Mouse (Mus musculus) gastrocnemius, adult 8-10 months (tissue): Measurements from ENCODE around the gene Mdm2. TPM values are rescaled to one million over a fixed set of nuclear protein-coding genes. Genes with fewer than 3 reads are reported as not detected.
A peak's percentile ranks its signal among the peaks of the same experiment; 100 is the strongest.
"Not testable (repeated sequence)": the region's sequence is repeated elsewhere in the genome, so short reads cannot be mapped to it uniquely, and the experiment has no call there.

ENCODE experiments used
- DNase-seq, 2 experiments: peaks; one replicate each; pipeline ENCODE4 v3.0.0; 2022; ENCODE audit warnings: low spot score in 2 of 2
- total RNA-seq, 4 experiments: library from RNA; stranded (reverse); gene quantifications; 2 replicates each; pipeline ENCODE4 v1.2.4; 2022

The Mdm2 gene
- total RNA-seq, 4 experiments from 2014 or later = 44.3 to 55.1 (median 51.2) TPM

DNA sequence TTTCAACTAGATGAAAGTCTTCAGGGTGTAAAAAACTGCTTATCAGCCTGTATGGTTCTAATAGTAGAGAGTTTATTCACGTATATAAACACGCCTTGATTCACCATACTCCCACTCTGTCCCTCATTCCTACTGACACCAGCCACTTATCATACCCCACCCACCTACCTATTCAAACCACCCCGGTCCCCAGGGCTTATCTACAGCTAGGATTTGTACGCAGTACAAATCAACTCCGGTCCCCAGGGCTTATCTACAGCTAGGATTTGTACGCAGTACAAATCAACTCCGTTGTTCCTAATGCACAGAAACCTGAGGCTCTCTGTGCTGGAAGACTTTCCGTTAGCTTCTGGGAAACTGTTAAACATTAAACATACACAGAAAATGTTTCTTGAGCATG is 23.1 kb upstream of the Mdm2 start:
- DNase-seq = not testable (repeated sequence)

DNA sequence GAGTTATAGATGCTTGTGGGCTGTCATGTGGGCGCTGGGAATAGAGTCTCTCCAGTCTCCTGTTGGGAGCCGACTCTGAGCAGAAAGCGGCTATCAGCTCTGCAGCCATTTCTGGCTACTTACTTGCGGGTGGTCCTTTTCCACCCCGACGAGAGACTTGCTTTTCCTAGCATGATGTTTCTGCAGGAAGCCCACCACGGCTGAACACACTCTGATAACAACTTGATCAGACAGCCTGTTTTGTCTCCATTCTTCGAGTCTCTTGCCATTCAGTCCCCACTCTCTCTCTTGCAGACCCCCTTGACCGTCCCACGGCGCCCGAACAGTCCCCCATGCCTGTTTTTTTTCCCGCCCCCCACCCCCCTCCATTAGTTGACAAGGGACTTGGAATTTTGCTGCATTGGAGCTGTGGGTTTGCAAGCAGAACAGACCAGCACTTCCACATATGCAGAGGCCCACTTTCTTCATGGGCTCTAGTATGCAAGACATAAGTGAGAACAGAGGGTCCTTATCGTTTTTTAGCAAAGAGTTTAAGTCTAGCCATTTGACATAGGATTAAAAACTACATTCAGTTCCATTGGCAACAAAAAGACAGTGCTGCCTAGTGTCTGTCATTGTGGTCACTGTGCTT is 22.5 kb upstream of the Mdm2 start:
- DNase-seq = no peak

DNA sequence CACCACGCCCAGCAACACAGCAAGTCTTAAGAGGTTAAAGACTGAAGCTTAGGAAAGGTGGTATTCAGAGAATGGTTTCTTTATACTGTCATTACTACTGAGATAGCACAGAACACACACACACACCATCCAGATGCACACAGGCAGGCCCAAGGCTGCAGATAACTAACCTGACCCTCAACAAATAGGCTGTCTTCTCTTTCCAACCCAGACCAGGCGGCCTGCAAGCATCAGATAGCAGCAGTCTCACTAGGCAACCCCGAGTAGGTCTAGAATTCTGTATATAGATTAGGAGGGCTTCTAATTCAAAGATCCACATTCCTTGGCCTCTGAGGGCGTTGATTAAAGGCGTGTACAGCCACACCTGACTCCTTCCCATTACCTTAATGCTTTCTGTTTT is 21.6 kb upstream of the Mdm2 start:
- no peak for DNase-seq

GRCm38 (mm10) chr10:117731244-117732101 is 20.9 kb upstream of the Mdm2 start:
- no peak for DNase-seq

DNA sequence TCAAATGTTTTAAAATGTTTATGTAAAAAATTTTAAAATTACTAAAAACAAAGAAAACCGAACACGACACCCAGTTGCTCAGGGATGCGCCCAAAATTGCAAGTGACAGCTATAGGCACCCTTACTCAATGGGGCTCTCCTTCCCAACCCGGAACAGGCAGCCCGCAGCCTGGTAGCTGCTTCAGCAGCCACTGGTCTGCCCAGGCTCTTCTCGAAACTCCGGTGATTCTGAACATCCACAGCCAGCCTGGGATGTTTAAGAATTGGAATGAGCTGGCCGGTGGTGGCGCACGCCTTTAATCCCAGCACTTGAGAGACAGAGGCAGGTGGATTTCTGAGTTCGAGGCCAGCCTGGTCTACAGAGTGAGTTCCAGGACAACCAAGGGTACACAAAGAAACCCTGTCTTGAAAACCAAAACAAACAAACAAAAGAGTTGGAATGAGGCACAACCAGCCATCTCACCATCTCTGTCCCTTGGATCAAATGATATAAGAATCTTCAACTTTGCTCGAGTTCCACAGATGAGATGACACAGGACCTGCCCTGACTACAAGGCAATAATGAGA is 20.2 kb upstream of the Mdm2 start:
- DNase-seq = no peak

DNA sequence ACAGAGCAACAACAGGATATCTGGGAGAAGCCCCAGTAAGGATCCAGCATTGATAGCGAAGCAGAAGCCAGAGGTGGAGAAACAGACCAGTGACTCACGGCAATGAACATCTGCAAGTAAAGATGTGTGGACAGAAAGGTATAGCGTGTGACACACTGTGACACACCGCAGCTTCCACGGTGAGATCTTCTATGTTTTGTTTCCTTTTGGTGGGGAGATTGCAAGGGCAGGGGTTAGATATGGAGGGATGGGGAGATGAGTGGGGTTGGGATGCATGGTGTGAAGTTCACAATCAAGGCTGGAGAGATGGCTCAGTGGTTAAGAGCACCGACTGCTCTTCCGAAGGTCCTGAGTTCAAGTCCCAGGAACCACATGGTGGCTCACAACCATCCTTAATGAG is 19.6 kb upstream of the Mdm2 start:
- DNase-seq = no peak

DNA sequence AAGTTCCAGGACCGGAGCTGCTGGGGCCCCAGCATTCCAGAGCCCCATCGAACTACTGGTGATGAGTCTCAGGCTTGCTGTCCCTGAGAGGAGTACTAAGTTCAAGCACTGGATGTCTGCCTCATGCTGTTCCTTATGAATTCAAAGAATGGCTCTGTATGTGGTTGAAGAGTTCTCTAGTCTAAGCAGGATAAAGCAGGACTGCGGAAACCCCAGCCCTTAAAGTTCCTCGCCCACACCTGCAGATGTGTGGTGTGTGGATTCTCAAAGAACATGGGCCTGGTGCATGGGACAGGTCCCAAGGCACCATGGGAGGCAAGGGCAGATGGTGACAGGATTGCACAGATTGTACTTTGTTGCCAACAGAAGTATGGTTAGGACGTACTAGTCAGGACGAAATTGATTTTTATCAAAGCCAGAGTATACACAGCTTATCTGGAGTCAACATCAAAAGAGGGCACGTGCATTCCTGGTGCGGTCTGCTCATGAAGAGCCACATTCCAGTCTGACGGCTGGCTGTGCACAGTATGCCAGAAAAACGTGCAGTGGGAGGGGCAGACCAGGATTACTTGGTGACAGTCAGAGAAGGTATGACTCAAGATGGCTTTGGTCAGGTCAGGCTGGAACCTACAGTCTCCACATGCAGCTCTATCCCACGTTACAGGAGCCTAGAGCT is 18.7 kb upstream of the Mdm2 start:
- DNase-seq = no peak

DNA sequence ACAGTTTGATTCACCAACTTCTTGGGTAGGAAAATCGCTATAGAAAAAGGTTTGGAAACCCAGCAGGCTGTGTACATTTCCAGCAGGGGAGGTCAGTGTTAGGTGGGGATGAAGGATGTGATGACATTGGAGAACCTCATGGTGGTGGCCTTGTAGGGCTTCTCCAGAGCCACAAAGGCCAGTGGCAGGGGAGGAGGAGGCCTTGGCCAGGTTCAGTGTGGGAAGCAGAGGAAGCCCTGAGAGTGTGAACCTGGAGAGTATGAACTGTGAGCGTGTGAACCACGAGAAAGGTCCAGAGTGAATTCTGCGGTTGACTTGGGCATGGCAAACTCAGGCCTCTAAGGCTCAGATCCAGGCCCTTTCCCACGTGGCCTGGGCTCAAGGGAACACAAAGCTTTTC is 18.0 kb upstream of the Mdm2 start:
- DNase-seq = no peak

DNA sequence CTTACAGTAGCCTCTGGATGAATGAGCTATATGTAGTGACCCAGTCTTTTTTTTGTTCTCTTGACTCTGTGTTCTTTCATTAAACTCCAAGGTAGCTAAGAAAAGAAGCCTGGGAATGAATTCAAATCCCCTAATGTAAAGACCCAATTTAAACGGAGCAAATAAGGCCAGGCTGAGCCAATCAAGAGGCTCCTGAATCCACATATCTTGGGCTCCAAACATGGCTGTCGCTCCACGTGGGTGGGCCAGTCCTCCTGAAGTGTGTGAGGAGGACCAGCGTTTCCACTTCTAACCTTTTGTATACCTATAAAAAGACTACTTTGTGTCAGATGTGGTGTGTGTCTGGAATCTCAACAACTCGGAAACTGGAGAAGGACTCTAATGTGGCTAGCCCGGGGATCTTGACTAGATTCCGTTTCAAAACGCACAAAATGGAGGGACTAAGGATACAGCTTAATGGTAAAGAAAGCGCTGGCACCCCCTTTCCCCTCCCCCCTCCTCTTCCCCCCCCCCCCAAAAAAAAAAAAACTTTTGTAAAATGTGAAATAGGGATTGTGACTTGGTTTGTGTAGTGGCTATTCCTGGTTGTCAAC is 17.1 kb upstream of the Mdm2 start:
- DNase-seq = no peak

DNA sequence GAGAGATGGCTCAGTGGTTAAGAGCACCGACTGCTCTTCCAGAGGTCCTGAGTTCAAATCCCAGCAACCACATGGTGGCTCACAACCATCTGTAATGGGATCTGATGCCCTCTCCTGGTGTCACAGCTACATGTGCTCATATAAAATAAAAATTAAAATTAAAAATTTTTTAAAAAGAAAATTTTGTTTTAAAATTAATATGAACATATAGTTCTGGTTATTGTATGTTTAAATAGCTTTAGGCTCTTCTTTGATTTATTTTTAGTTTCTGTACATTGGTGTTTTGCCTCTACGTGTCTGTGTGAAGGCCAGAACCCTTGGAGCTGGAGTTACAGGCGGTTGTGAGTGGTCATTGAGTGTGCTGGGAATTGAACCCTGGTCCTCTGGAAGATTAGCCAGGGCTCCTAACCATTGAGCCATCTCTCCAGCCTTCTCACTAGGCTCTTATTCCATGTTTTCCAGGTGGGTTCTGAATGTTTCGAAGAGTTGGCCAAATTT is 16.4 kb upstream of the Mdm2 start:
- no peak for DNase-seq

DNA sequence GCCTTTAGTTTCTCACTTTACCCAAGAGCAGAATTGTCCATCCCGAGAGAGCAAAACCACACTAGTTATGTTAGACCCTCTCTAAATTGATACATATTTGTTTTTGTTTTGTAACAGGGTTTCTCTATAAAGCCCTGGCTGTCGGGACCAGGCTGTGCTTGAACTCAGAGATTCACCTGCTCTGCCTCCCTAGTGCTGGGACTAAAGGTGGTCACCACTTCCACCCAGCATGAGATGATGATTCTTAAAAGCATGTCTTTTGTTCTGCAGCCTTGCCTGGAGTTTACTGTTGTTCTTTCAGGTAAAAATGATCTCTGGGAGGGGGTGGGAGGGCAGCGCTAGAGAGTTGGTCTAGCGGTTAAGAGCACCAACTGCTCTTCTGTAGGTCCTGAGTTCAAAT is 15.8 kb upstream of the Mdm2 start:
- no peak for DNase-seq

GRCm38 (mm10) chr10:117725671-117726070 is 15.1 kb upstream of the Mdm2 start:
- no peak for DNase-seq

DNA sequence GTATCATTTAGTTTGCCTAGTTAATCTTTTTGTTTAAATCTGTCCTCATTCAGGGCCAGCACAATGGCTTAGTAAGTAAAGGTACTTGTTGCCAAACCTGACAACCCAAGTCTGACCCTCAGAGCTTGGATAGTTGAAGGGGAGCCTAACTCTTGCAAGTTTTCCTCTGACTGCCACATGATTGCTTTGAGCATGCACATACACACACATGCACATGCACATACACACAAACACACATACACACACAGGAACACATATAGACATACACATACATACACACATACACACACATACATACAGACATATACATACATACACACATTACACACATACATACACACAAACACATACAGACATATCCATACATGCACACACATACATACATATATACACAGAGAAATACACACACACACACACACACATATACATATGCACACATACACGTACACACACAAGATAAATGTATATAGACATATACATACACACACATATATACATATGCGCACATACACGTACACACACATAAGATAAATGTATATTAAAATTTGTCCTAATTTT is 14.3 kb upstream of the Mdm2 start:
- DNase-seq = no peak

GRCm38 (mm10) chr10:117724136-117724718 is 13.7 kb upstream of the Mdm2 start:
- no peak for DNase-seq

- DNase-seq = no peak
Observed at GRCm38 (mm10) chr10:117718161-117719119, 7.9 kb upstream of the Mdm2 start.

GRCm38 (mm10) chr10:117717583-117717982 is 7.0 kb upstream of the Mdm2 start:
- peak in 1 of 2 experiments; percentile 28 for DNase-seq

DNA sequence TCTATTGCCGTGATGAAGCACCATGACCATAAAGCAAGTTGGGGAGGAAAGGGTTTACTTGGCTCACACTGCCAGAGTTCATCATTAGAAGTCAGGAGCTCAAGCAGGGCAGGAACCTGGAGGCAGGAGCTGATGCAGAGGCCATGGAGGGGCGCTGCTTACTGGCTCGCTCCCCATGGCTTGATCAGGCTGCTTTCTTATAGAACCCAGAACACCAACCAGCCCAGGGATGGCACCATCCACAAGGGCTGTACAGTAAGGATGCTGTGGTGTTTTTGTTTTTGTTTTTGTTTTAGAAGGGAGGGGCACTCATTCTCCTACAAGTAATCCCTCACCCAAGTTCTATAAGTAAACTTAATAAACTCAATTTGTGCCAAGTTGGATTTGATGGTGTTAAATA is 6.1 kb upstream of the Mdm2 start:
- DNase-seq = no peak

- DNase-seq = not testable (repeated sequence)
Observed at GRCm38 (mm10) chr10:117715654-117716053, 5.1 kb upstream of the Mdm2 start.

GRCm38 (mm10) chr10:117714928-117715500 is 4.5 kb upstream of the Mdm2 start:
- DNase-seq = no peak
